In the genomic region with DNA sequence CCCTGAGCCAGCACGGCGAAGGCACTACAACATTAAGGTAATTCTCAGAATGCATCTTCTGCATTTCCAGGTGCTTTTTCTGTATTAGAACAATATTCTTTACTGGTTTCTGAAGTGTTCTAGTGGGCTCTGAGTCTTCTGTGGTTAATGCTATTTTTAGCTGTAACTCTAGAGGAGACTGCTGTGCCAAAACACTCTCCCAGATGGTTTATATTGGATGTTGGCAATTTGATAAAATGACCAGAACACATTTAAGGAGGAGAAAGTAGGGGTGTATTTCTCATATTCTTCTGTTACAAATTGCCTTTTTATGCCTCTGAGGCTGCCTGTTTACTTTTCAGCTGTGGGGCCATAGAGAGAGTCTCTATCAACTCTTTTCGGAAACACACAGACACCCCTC, we compare ENCODE assay signal across 20 mouse cellular contexts.
DNase-seq lines count a peak whose midpoint lies in the region; ATAC-seq and TF ChIP-seq lines count a peak whose summit lies in the region.
"Had no signal": no experiment of that assay in that cellular context is flagged by ENCODE, and none has a peak within 500 bp of the region (broad histone marks: within the 10 kb centered on the region; RNA-seq: fewer than 3 reads in every experiment).

No protein-coding gene starts in this region.

- no peak for TF ChIP-seq CTCF in lung, embryonic 14.5 days (IDR thresholded peaks at IDR 0.05; ENCODE audit: low read depth)
- no peak for TF ChIP-seq CTCF in stomach, postnatal 0 days (IDR thresholded peaks at IDR 0.05; ENCODE audit: low read depth)

- H3K36me3 ChIP-seq in heart, embryonic 10.5 days: peaks cover 4% of the 10 kb centered on the region; the same call in 1 of the 2 replicates
- 0 out of 2 replicates have a peak, but pooled peaks cover 3% of the 10 kb centered on the region for H3K36me3 ChIP-seq in lung, embryonic 14.5 days (ENCODE audit: insufficient read depth)
- no peaks in the 10 kb centered on the region for H3K36me3 ChIP-seq in embryonic facial prominence, embryonic 13.5 days
- no peaks in the 10 kb centered on the region for H3K36me3 ChIP-seq in stomach, postnatal 0 days (ENCODE audit: control insufficient read depth, insufficient read depth, low read length)
- H3K36me3 ChIP-seq: G1E; limb, embryonic 15.5 days had no signal

- H3K4me1 ChIP-seq in heart, embryonic 10.5 days: peaks cover 23% of the 10 kb centered on the region
- H3K4me1 ChIP-seq in lung, embryonic 14.5 days (ENCODE audit: insufficient read depth): peaks cover 18% of the 10 kb centered on the region; the same call in 1 of the 2 replicates
- peaks cover 32% of the 10 kb centered on the region for H3K4me1 ChIP-seq in embryonic facial prominence, embryonic 13.5 days
- peaks cover 2% of the 10 kb centered on the region for H3K4me1 ChIP-seq in stomach, postnatal 0 days (replicated peaks; ENCODE audit: control insufficient read depth, insufficient read depth)
- H3K4me1 ChIP-seq: forebrain, embryonic 10.5 days; neural tube, embryonic 12.5 days had no signal

- no peak for ATAC-seq in lung, embryonic 14.5 days (ENCODE audit: insufficient read depth)
- no peak for ATAC-seq in embryonic facial prominence, embryonic 13.5 days (ENCODE audit: insufficient number of reproducible peaks, insufficient read depth, low FRiP score, low TSS enrichment, low read depth)
- no peak for ATAC-seq in stomach, postnatal 0 days (ENCODE audit: low FRiP score, low TSS enrichment)
- ATAC-seq: hindbrain, postnatal 0 days; midbrain, embryonic 16.5 days had no signal

- peak; percentile 52 for DNase-seq in heart, adult 8-10 months (ENCODE audit: low spot score)
- DNase-seq in heart, embryonic 10.5 days (ENCODE audit: low spot score): no peak
- DNase-seq in lung, embryonic 14.5 days: peak; percentile 56
- DNase-seq in lung, postnatal 14 days: no peak
- no peak for DNase-seq in stomach, postnatal 0 days (ENCODE audit: low spot score)
- no peak for DNase-seq in adrenal gland, postnatal 14 days
- DNase-seq: adrenal gland, postnatal 36 days; lung, adult 2 months; right cerebral cortex, postnatal 14 days; thymus, adult 18-20 months had no signal

- no peak overlapping the region for H3K4me2 ChIP-seq in lung, embryonic 14.5 days
- 0 out of 2 replicates have a peak overlapping the region, but pooled peaks have one; percentile 14 for H3K4me2 ChIP-seq in embryonic facial prominence, embryonic 13.5 days
- H3K4me2 ChIP-seq in stomach, postnatal 0 days (replicated peaks; ENCODE audit: low read depth): no peak overlapping the region
- H3K4me2 ChIP-seq: kidney, embryonic 15.5 days; limb, embryonic 15.5 days; neural tube, embryonic 12.5 days had no signal

- H3K9me3 ChIP-seq in heart, embryonic 10.5 days: no peaks in the 10 kb centered on the region
- H3K9me3 ChIP-seq in lung, embryonic 14.5 days (ENCODE audit: low read depth, low read length): no peaks in the 10 kb centered on the region
- H3K9me3 ChIP-seq in embryonic facial prominence, embryonic 13.5 days: no peaks in the 10 kb centered on the region
- H3K9me3 ChIP-seq in stomach, postnatal 0 days (ENCODE audit: control insufficient read depth, low read length): no peaks in the 10 kb centered on the region
- H3K9me3 ChIP-seq: forebrain, embryonic 10.5 days; G1E; kidney, embryonic 15.5 days; limb, embryonic 15.5 days; megakaryocyte, embryonic 14.5 days; neural tube, embryonic 12.5 days had no signal

- H3K27ac ChIP-seq in heart, embryonic 10.5 days: no peak overlapping the region
- no peak overlapping the region for H3K27ac ChIP-seq in lung, embryonic 14.5 days (ENCODE audit: low read depth)
- H3K27ac ChIP-seq in embryonic facial prominence, embryonic 13.5 days: peak overlapping the region; percentile 28
- H3K27ac ChIP-seq in stomach, postnatal 0 days (replicated peaks): 0 out of 2 replicates have a peak overlapping the region, but pooled peaks have one; percentile 31
- H3K27ac ChIP-seq: forebrain, embryonic 10.5 days; hindbrain, postnatal 0 days; kidney, embryonic 15.5 days; left cerebral cortex, adult 2 months; limb, embryonic 15.5 days; neural tube, embryonic 12.5 days had no signal

- H3K27me3 ChIP-seq in heart, embryonic 10.5 days (ENCODE audit: insufficient read depth, poor library complexity, severe bottlenecking): no peaks in the 10 kb centered on the region
- H3K27me3 ChIP-seq in lung, embryonic 14.5 days (ENCODE audit: insufficient read depth, low read length): no peaks in the 10 kb centered on the region
- H3K27me3 ChIP-seq in embryonic facial prominence, embryonic 13.5 days: no peaks in the 10 kb centered on the region
- H3K27me3 ChIP-seq in stomach, postnatal 0 days (ENCODE audit: control insufficient read depth, insufficient read depth, low read length): no peaks in the 10 kb centered on the region
- H3K27me3 ChIP-seq: kidney, embryonic 15.5 days; limb, embryonic 15.5 days; megakaryocyte, embryonic 14.5 days; neural tube, embryonic 12.5 days had no signal

- no peak for TF ChIP-seq EP300 in stomach, postnatal 0 days (optimal IDR thresholded peaks at IDR 0.05)

- no peak overlapping the region for H3K9ac ChIP-seq in lung, embryonic 14.5 days
- no peak overlapping the region for H3K9ac ChIP-seq in embryonic facial prominence, embryonic 13.5 days
- no peak overlapping the region for H3K9ac ChIP-seq in stomach, postnatal 0 days (ENCODE audit: low read length)
- H3K9ac ChIP-seq: kidney, embryonic 15.5 days; limb, embryonic 15.5 days; neural tube, embryonic 12.5 days had no signal

- 89% methylated on average over 3 of the region's 3 CpGs for WGBS in heart, embryonic 10.5 days
- 64% methylated on average over 3 of the region's 3 CpGs for WGBS in lung, embryonic 14.5 days
- WGBS in embryonic facial prominence, embryonic 13.5 days: 66% methylated on average over 3 of the region's 3 CpGs
- 54% methylated on average over 3 of the region's 3 CpGs for WGBS in stomach, postnatal 0 days

- no peak overlapping the region for H3K4me3 ChIP-seq in heart, embryonic 10.5 days
- no peak overlapping the region for H3K4me3 ChIP-seq in lung, embryonic 14.5 days (ENCODE audit: low read depth, low read length)
- H3K4me3 ChIP-seq in embryonic facial prominence, embryonic 13.5 days: no peak overlapping the region
- H3K4me3 ChIP-seq in stomach, postnatal 0 days (ENCODE audit: low read depth, low read length): no peak overlapping the region
- H3K4me3 ChIP-seq: forebrain, embryonic 10.5 days; kidney, embryonic 15.5 days; left cerebral cortex, adult 2 months; limb, embryonic 15.5 days; megakaryocyte, embryonic 14.5 days; neural tube, embryonic 12.5 days had no signal

Comparison
In these comparisons a context has a peak if more than half of its experiments do, and no peak if none do; other contexts are left out.
1. DNase-seq: peak in heart, adult 8-10 months (single experiment) and lung, embryonic 14.5 days (single experiment); none in heart, embryonic 10.5 days (single experiment), lung, postnatal 14 days (single experiment), stomach, postnatal 0 days (single experiment) and adrenal gland, postnatal 14 days (single experiment).
2. H3K27ac ChIP-seq: peak in embryonic facial prominence, embryonic 13.5 days (single experiment) and stomach, postnatal 0 days (single experiment); none in heart, embryonic 10.5 days (single experiment) and lung, embryonic 14.5 days (single experiment).